Mouse (Mus musculus) limb, embryonic 10.5 days (tissue): ENCODE measurements around the gene Adamts12. TPM values are rescaled to one million over a fixed set of nuclear protein-coding genes. Genes with fewer than 3 reads are reported as not detected.

Source experiments
- DNase-seq: peaks from one replicate; pipeline ENCODE4 v3.0.0-alpha.2; 2017; ENCODE audit warnings: low spot score
- H3K27ac ChIP-seq: fragments of 300-500 bp; sonication (generic); 2 replicates; pipeline ENCODE4 v1.5.1; 2016; ENCODE audit warnings: mild to moderate bottlenecking
- H3K27me3 ChIP-seq: fragments of 300-500 bp; sonication (generic); 2 replicates; pipeline ENCODE4 v1.6.1; 2016; ENCODE audit warnings: low read depth, mild to moderate bottlenecking; ENCODE audit not compliant: poor library complexity, severe bottlenecking
- H3K36me3 ChIP-seq: fragments of 300-500 bp; sonication (generic); 2 replicates; pipeline ENCODE4 v1.6.1; 2016; ENCODE audit warnings: mild to moderate bottlenecking, moderate library complexity
- H3K4me1 ChIP-seq: fragments of 300-500 bp; sonication (generic); 2 replicates; pipeline ENCODE4 v1.6.1; 2016
- H3K4me3 ChIP-seq: fragments of 300-500 bp; sonication (generic); 2 replicates; pipeline ENCODE4 v1.5.1; 2016; ENCODE audit warnings: mild to moderate bottlenecking, moderate library complexity
- H3K9me3 ChIP-seq: fragments of 300-500 bp; sonication (generic); replicated peaks from 2 replicates; pipeline ENCODE4 v1.6.1; 2016; ENCODE audit warnings: mild to moderate bottlenecking
- WGBS: fragments of 180-500 bp; shearing (Covaris S2); methylation state at CpG from one replicate; pipeline ENCODE4 v1.1.7; 2016; 5-methylcytosine and 5-hydroxymethylcytosine counted together
- polyA plus RNA-seq: library from polyadenylated mRNA; unstranded; fragments of >200 nt; fragmentation: Nextera tagmentation; extraction: Ambion mirVana; gene quantifications from 2 replicates; pipeline ENCODE4 v1.2.1, GENCODE M21; 2016

Gene Adamts12
- polyA plus RNA-seq, 1 experiment from 2014 or later: 1.6 TPM

DNA sequence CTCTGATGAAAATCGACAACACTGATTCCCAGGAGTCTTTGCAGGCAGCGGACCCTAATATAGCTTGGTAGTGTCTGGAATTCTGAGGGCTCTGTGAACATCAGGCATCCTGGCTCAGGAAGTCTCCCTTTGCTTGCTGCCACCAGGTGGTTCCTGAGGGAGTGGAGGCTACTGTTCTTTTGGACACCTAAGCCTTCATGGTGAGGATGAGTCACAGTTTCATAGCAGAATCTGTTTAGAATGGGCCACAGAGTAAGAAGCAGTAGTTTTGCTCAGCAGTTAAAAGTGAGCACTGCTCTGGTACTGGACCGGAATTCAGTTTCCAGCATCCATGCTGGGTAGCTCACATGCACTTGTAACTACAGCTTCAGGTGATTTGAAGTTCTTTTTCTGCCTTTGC lies 24.9 kb downstream of the Adamts12 start:
- H3K36me3 ChIP-seq: no peaks in the 10 kb centered on the region
- H3K4me3 ChIP-seq: no peak overlapping the region
- no peaks in the 10 kb centered on the region for H3K27me3 ChIP-seq
- H3K4me1 ChIP-seq: peaks cover 11% of the 10 kb centered on the region
- WGBS: 91% methylated on average over 3 of the region's 3 CpGs
- no peak for DNase-seq
- H3K9me3 ChIP-seq: no peaks in the 10 kb centered on the region
- H3K27ac ChIP-seq: no peak overlapping the region

DNA sequence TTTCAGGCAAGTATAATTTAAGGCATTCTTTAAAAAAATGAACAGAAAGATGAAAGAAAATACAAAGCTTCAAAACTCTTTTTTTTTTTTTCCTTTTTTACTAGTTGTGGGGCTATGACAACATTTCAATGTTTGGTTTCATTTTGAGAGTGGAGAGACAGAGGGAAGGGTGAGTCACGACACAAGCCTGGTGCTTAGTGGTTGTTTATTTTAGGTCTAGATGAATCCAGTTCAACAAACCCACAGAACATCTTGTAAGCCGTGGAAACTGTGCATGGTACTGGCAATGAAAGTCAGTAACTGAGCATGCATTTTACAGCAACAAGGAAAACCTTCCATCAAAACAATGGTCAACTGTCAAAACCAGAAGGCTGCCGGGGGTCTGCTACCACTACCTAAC lies 31.0 kb downstream of the Adamts12 start:
- Histone ChIP-seq H3K4me1 (no peaks in the 10 kb centered on the region; the same call in 1 of the 2 replicates), H3K27ac (no peak overlapping the region), H3K9me3 (no peaks in the 10 kb centered on the region), H3K4me3 (no peak overlapping the region), H3K36me3 (no peaks in the 10 kb centered on the region), H3K27me3 (no peaks in the 10 kb centered on the region)
- 61% methylated on average over 3 of the region's 3 CpGs for WGBS
- no peak for DNase-seq

DNA sequence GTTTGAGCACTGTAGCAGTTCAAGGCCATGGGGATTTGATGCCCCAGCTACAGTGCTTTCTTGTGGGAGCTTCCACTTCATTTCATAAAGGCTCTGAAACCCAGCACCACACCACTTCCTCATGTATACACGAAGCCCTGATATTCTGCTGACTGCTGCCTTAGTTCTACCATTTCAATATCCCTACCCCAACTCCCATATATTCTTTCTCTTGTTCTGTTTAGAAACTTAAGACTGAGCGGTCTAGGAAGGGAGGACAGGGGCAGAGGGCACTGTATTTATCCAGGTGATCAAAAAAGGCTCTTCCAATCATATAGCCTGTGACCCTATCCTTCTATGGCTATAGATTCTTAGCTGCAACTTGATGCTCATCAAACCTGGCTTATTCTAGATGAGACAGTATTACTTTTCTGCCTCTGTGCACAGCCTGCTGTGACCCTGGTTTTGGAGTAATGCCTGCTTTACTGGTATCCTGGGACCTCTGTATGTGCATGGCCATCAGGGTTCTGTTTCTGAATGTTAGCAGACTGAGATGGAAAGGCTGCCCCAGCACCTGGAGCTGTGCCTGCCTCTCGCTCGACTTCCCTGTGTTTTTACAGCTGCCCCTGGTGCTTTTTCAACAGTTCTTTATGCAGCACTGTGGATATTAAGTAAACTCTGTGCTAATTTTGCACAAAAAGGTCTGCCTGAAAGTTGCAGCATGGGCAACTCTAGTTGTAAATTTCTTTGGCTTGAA lies 33.5 kb downstream of the Adamts12 start:
- no peak for DNase-seq
- Histone ChIP-seq H3K4me1 (no peaks in the 10 kb centered on the region; the same call in 1 of the 2 replicates), H3K9me3 (no peaks in the 10 kb centered on the region), H3K4me3 (no peak overlapping the region), H3K27me3 (no peaks in the 10 kb centered on the region), H3K27ac (peak overlapping the region; percentile 50; the same call in 1 of the 2 replicates), H3K36me3 (no peaks in the 10 kb centered on the region)
- 75% methylated on average over 4 of the region's 4 CpGs for WGBS

DNA sequence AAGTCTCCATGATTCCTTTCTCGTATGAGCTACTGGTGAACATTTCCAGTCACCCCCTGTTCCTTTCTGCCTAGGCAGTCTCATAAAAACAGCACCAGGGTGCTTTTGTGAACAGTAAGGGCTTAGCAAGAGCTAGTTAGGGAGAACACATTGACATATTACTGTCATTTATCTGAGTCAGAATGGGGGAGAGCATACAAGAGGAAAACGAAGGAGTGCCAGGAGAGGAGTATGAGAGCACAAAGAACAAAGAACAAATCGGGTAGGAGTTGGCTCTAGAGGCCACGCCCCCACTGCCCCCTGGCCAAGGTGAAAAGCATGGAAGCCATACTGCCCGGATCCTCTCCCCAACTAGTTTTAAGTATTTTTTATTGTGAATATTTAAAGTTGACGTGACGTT lies 34.4 kb downstream of the Adamts12 start:
- H3K9me3 ChIP-seq: no peaks in the 10 kb centered on the region
- H3K27ac ChIP-seq: peak overlapping the region; percentile 50; the same call in 1 of the 2 replicates
- no peaks in the 10 kb centered on the region; the same call in 1 of the 2 replicates for H3K4me1 ChIP-seq
- no peaks in the 10 kb centered on the region for H3K36me3 ChIP-seq
- WGBS: 72% methylated on average over 7 of the region's 7 CpGs
- DNase-seq: no peak
- no peak overlapping the region for H3K4me3 ChIP-seq
- H3K27me3 ChIP-seq: no peaks in the 10 kb centered on the region

DNA sequence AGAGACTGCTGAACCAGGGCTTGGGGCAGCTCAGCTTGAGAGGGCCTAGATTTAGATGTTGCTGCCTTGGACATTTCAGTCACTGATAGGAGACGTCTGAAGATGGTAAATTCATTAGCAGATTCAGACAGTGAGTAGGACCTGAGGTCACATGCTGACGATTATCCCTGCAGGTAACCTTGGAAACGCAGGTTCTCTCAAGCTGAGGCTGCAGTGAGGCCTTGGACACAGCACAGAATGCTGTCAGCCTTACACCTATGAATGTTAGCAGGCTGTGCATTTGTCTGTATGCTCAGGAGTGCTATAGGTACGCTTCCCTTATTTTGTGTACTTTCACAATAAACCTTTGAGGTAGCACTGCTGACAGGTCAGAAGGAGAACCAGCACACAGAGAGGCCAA lies 36.3 kb downstream of the Adamts12 start:
- no peak overlapping the region for H3K4me3 ChIP-seq
- H3K9me3 ChIP-seq: no peaks in the 10 kb centered on the region
- no peak for DNase-seq
- no peak overlapping the region for H3K27ac ChIP-seq
- H3K27me3 ChIP-seq: no peaks in the 10 kb centered on the region
- no peaks in the 10 kb centered on the region for H3K36me3 ChIP-seq
- H3K4me1 ChIP-seq: no peaks in the 10 kb centered on the region; the same call in 1 of the 2 replicates
- 80% methylated on average over 4 of the region's 4 CpGs for WGBS

DNA sequence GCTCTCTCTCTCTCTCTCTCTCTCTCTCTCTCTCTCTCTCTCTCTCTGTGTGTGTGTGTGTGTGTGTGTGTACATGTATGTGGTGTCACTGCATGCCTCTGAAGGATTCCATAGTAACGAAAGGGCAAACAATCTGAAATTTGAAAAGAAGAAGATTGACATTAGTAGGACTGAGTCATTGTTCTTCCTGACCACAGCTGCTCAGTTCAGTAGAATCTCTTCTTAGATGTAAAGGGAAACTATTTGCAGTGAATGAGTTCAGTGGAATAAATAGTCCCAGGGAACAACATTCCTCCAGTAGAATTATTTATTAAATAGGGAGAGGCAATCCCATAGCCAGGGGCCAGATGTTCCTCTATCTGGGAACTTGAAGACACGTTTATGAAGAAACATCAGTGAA lies 40.5 kb downstream of the Adamts12 start:
- Histone ChIP-seq H3K36me3 (no peaks in the 10 kb centered on the region), H3K4me3 (no peak overlapping the region), H3K27ac (no peak overlapping the region), H3K4me1 (no peaks in the 10 kb centered on the region), H3K27me3 (no peaks in the 10 kb centered on the region), H3K9me3 (no peaks in the 10 kb centered on the region)
- DNase-seq: no peak
- 78% methylated on average over 2 of the region's 2 CpGs for WGBS

DNA sequence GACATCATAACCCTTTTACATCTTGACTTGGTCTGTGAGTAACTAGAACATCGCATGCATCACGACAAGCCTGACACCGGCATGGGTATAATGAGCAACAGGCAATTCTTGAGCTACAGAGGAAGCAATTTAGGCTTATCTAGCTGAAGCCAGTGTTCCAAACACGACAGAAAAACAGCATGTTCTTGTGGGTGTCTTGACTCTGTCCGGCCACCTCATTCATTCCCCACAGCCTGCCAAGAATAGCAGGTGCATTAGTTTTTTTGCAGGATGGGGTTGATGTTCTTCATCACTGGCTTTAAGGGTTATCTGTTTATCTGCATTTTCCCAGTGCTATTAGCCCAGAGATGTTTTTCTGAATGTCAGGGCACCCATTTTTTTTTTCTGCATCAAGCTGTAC lies 42.8 kb downstream of the Adamts12 start:
- Histone ChIP-seq H3K36me3 (no peaks in the 10 kb centered on the region), H3K9me3 (no peaks in the 10 kb centered on the region), H3K4me3 (no peak overlapping the region), H3K4me1 (no peaks in the 10 kb centered on the region), H3K27ac (no peak overlapping the region), H3K27me3 (no peaks in the 10 kb centered on the region)
- 76% methylated on average over 5 of the region's 5 CpGs for WGBS
- no peak for DNase-seq

DNA sequence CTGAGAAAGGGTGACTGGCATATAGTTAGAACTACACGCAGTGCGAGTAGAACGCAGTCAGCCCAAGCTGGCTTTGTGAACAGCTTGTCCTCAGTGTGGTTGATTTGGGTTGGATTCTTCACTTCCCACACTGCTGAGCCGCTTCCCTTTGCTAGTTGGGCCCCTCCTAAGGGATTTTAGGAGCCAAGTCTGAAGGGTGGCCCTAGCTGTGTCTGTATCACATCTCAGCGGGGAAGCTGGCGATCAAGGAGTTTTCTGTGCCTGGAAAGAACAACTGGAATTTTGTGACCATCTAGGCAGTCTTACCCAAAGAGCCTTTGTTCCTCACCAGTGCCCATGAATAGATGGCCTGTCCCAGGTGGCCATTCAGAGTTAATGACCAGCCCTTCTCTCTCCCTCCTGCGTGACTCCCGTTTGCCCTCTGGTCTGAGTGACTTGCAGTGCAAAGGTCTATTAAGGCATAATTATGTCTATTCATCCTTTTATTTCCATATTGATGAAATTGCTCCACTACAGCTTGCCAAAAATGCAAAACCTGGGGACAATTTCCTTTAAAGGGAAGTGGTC lies 50.1 kb downstream of the Adamts12 start:
- Histone ChIP-seq H3K4me3 (no peak overlapping the region), H3K27me3 (no peaks in the 10 kb centered on the region), H3K4me1 (peaks cover 3% of the 10 kb centered on the region), H3K9me3 (no peaks in the 10 kb centered on the region), H3K36me3 (no peaks in the 10 kb centered on the region), H3K27ac (no peak overlapping the region)
- WGBS: 80% methylated on average over 8 of the region's 8 CpGs
- DNase-seq: no peak

DNA sequence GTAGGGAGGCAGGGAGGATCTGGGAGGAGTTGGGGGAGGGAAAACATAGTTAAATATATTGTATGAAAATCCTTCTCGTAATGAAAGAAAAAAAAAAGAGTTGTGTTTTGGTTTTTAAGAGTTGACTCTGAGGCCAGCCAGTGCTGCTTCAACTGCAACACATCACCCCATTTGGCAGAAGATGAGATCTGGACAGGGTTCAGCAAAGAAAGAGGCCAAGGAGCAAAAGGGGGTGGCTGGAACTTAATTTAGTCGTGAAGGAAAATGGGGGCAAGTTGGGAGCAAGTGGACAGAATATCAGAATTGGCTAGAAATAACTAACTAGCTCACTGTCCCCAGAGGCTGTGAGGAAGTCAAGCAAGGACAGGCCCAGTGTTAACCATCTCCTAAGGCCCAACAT lies 51.7 kb downstream of the Adamts12 start:
- no peak for DNase-seq
- H3K36me3 ChIP-seq: no peaks in the 10 kb centered on the region
- no peaks in the 10 kb centered on the region for H3K9me3 ChIP-seq
- H3K4me3 ChIP-seq: no peak overlapping the region
- no peaks in the 10 kb centered on the region for H3K27me3 ChIP-seq
- H3K4me1 ChIP-seq: peaks cover 3% of the 10 kb centered on the region
- H3K27ac ChIP-seq: no peak overlapping the region
- 81% methylated on average over 2 of the region's 2 CpGs for WGBS

DNA sequence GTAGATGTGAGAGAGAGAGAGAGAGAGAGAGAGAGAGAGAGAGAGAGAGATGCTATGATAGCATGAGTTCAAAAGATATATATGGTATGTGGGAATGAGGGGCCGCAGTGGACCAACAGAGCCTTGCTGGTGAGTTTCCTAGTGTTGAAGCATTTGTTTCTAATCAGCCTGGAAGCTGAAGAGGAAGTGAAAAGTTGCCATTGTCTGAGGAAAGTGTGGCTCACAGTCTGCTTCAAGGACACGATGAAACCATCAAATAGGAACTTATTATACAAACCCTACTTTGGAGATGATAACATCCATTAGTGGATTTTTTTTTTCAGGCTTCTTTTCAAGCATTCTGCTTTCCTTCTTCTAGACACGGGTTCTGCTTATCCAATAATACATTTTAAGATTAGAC lies 52.3 kb downstream of the Adamts12 start:
- H3K36me3 ChIP-seq: no peaks in the 10 kb centered on the region
- WGBS: 82% methylated on average over 3 of the region's 3 CpGs
- DNase-seq: no peak

DNA sequence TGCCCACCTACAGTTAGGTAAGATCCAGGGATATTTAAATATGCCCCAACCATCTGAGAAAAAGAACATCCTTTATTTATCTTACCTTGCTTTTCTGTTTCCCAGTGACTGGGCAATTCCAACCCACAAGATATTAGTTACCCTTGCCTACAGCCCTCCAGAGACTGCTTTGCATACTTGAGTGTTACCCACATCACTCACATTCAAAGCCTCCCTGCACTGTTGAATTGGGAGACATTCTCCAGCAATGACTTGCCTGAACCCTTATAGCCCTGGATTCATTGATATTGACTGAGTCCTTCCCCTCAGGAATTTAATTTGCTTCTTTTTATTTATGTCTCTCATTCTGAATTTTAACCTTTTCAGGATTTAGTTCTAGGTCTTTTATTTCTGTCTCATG lies 53.8 kb downstream of the Adamts12 start:
- Histone ChIP-seq H3K27ac (no peak overlapping the region), H3K4me3 (no peak overlapping the region), H3K9me3 (no peaks in the 10 kb centered on the region), H3K36me3 (no peaks in the 10 kb centered on the region), H3K4me1 (peaks cover 7% of the 10 kb centered on the region), H3K27me3 (no peaks in the 10 kb centered on the region)
- no peak for DNase-seq

More for the DNA sequence above, 52.3 kb downstream of the Adamts12 start:
- no peak overlapping the region for H3K27ac ChIP-seq
- no peak overlapping the region for H3K4me3 ChIP-seq
- no peaks in the 10 kb centered on the region for H3K27me3 ChIP-seq
- peaks cover 3% of the 10 kb centered on the region for H3K4me1 ChIP-seq
- H3K9me3 ChIP-seq: no peaks in the 10 kb centered on the region

DNA sequence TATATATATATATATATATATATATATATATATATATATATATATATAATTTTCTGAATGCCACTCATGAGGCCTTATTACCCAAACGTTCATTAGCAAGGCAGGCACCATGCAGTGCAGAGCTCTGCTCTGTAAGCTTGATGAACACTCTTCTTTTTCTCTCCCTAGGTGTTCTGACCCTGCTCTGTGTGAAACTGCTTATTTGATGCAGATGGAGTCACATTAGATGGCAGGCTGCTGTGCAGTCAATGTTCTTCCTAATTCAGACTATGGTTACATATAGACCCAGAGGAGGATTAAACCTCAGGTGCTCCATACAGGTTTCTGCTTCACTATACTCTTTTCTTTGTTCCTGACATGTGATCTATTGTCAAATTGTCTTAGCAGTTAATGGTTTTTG lies 57.1 kb downstream of the Adamts12 start:
- no peaks in the 10 kb centered on the region for H3K36me3 ChIP-seq
- H3K4me3 ChIP-seq: no peak overlapping the region
- H3K27me3 ChIP-seq: no peaks in the 10 kb centered on the region
- no peak for DNase-seq
- H3K9me3 ChIP-seq: no peaks in the 10 kb centered on the region
- H3K27ac ChIP-seq: no peak overlapping the region
- H3K4me1 ChIP-seq: peaks cover 6% of the 10 kb centered on the region
- WGBS: 52% methylated on average over 1 of the region's 1 CpGs

DNA sequence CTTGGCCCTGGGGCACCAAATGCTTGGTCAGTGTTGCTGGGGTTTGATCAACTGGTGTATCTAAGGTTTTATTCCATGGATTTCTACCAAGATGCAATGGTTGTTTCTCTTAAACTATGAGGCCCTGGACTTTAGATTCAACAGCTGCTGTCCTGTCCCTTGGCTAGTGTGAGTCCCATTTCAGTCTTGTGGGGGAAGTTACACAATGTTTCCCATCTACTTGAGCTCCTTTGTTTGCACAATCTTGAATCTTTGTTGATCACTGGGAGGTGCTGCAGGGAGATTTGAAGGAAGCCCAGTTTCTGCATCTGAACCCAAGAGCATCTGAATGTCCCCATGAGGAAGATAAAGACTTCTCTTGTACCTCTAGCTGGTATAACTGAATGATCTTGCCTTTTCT lies 60.8 kb downstream of the Adamts12 start:
- DNase-seq: no peak
- Histone ChIP-seq H3K4me3 (no peak overlapping the region), H3K36me3 (no peaks in the 10 kb centered on the region), H3K27ac (no peak overlapping the region), H3K4me1 (peaks cover 5% of the 10 kb centered on the region), H3K9me3 (no peaks in the 10 kb centered on the region), H3K27me3 (no peaks in the 10 kb centered on the region)

DNA sequence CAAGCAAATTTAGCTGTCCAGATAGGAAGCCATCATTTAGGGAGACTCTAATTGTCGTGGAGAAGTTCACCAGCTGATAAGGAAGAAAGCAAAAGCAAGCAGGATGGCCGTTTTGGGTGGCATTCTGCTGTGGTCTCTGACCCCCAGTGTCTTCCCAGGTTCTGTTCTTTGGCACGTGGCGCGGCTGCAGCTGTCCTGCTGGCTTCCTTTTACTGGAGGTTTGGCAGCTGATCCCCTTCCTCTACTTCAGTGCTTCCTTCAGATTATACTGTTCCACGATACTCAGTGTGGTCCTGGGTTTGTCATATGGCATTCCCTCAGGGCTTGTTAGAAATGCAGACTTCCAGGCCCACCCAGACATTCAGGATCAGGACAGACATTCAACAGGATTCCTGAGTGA lies 63.9 kb downstream of the Adamts12 start:
- no peak overlapping the region for H3K4me3 ChIP-seq
- no peaks in the 10 kb centered on the region for H3K36me3 ChIP-seq
- no peaks in the 10 kb centered on the region for H3K9me3 ChIP-seq
- H3K27me3 ChIP-seq: no peaks in the 10 kb centered on the region
- no peak for DNase-seq
- no peaks in the 10 kb centered on the region for H3K4me1 ChIP-seq
- 68% methylated on average over 6 of the region's 6 CpGs for WGBS
- no peak overlapping the region for H3K27ac ChIP-seq
